Mouse (Mus musculus) E14TG2a.4 (cell line): Measurements from ENCODE around the gene Denr.

Experiments used
- CTCF ChIP-seq: conservative IDR thresholded peaks from 2 replicates; pipeline ENCODE4 v1.5.1; 2014; ENCODE audit warnings: low read length
- POU5F1 ChIP-seq: IDR thresholded peaks from 2 replicates; pipeline ENCODE4 v1.6.1; 2014; ENCODE audit warnings: low read length, borderline replicate concordance

GRCm38 (mm10) chr5:123952365-123953045, 45.5 kb downstream of the Denr start:
- TF ChIP-seq CTCF (no peak), POU5F1 (no peak)
